Mouse (Mus musculus) bone marrow macrophage, adult 2 months (primary cell): ENCODE measurements around the gene Carmil1.

ENCODE experiments used
- CTCF ChIP-seq: IDR thresholded peaks from 2 replicates; pipeline ENCODE4 v1.5.1; 2012; ENCODE audit warnings: low read depth, mild to moderate bottlenecking, low read length, moderate library complexity
- POLR2A ChIP-seq: IDR thresholded peaks from 2 replicates; pipeline ENCODE4 v1.6.1; 2012; ENCODE audit warnings: mild to moderate bottlenecking, low read depth, low read length, borderline replicate concordance

DNA sequence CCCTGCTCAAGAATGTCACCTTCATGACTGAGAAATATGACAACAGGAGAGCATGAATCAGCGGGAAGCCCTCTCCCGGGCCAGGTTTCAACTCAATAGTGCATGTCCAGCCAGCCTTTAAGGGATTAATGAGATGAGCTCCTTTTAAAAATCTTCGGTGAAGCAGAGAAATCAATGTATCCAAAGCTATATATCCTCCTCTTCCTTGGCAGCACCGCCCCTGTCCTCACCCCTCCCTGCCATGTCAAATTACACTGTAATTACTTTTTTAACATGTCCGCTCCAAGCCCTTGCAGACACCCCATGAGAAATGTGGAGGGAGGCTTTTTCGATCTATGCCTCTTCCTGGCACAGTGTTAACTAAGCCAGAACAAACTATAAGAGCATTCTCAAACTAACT is 129.3 kb downstream of the Carmil1 start:
- TF ChIP-seq CTCF, result no peak
- no peak for TF ChIP-seq POLR2A
